19 mouse cellular contexts compared by ENCODE assay signal in the genomic region with DNA sequence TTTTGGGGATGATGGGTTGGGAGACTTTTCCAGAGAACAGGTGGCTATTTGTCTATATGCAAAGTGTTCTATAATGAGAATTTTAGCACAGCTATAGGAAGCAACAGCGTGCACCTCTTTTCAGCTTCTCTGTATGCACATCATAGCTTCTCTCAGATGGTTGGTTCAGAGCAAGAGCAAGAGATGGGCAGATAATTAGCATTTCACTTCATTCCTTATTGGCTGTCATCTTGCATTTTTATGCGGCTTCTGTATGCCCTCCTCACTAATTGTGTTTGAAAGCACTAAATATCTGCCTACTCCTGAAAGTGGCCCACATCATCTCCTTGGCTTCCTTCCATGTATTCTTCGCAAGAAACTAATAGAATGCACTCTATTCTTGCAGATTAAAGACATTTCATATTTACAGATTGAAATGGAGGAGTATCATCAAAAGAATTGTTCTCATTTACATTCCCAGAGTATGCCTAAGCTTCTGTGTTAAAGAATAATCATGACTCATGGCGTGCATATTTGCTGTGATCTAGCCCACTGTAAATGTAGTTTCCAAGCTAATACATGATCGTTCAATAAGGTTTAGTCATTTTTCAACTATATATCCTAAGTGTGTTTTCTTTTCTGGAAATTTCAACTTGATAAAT.
"Had no signal": no experiment of that assay in that cellular context is flagged by ENCODE, and none has a peak within 500 bp of the region (broad histone marks: within the 10 kb centered on the region; RNA-seq: fewer than 3 reads in every experiment).

No protein-coding gene starts in this region.

- H3K27ac ChIP-seq: midbrain, embryonic 10.5 days; midbrain, embryonic 12.5 days; neural tube, embryonic 13.5 days; neural tube, embryonic 15.5 days had no signal

- H3K9ac ChIP-seq: lung, embryonic 14.5 days; midbrain, embryonic 12.5 days; neural tube, embryonic 13.5 days; neural tube, embryonic 15.5 days had no signal

- H3K36me3 ChIP-seq: midbrain, embryonic 10.5 days; midbrain, embryonic 12.5 days; neural tube, embryonic 13.5 days; neural tube, embryonic 15.5 days had no signal

- H3K4me2 ChIP-seq: lung, embryonic 14.5 days; midbrain, embryonic 12.5 days; neural tube, embryonic 13.5 days; neural tube, embryonic 15.5 days had no signal

- H3K27me3 ChIP-seq: midbrain, embryonic 12.5 days; neural tube, embryonic 13.5 days; neural tube, embryonic 15.5 days had no signal

- H3K4me3 ChIP-seq: midbrain, embryonic 10.5 days; midbrain, embryonic 12.5 days; myocyte; neural tube, embryonic 13.5 days; neural tube, embryonic 15.5 days had no signal

- H3K9me3 ChIP-seq: midbrain, embryonic 10.5 days; midbrain, embryonic 12.5 days; neural tube, embryonic 13.5 days; neural tube, embryonic 15.5 days had no signal

- DNase-seq: lung, adult 18-20 months; lung, embryonic 14.5 days; lung, postnatal 10 days; lung, postnatal 4 days; midbrain, embryonic 14.5 days; retina, postnatal 1 day; right cerebral cortex, adult 18-20 months; right cerebral cortex, postnatal 25 days; right cerebral cortex, postnatal 4 days; spleen, adult 18-20 months; thymus, adult 18-20 months; thymus, postnatal 25 days; thymus, postnatal 4 days had no signal

- H3K4me1 ChIP-seq: midbrain, embryonic 10.5 days; midbrain, embryonic 12.5 days; neural tube, embryonic 13.5 days; neural tube, embryonic 15.5 days had no signal

- ATAC-seq: midbrain, embryonic 16.5 days had no signal
